Mouse (Mus musculus) frontal cortex, adult 2 months (tissue): ENCODE results near the gene Hdac11. TPM values are rescaled to one million over a fixed set of nuclear protein-coding genes. Genes with fewer than 3 reads are reported as not detected.

ENCODE experiments used
- DNase-seq, 2 experiments: peaks; one replicate each; pipeline ENCODE4 v3.0.0; 2022; ENCODE audit warnings: low spot score in 1 of 2; ENCODE audit errors: extremely low spot score in 1 of 2
- polyA plus RNA-seq: library from polyadenylated mRNA; depleted of rRNA; stranded (reverse); fragments of >200 nt; gene quantifications from 2 replicates; pipeline ENCODE4 v1.2.3, GENCODE M21; 2012

The Hdac11 gene
- polyA plus RNA-seq, 1 experiment, result 189 TPM

DNA sequence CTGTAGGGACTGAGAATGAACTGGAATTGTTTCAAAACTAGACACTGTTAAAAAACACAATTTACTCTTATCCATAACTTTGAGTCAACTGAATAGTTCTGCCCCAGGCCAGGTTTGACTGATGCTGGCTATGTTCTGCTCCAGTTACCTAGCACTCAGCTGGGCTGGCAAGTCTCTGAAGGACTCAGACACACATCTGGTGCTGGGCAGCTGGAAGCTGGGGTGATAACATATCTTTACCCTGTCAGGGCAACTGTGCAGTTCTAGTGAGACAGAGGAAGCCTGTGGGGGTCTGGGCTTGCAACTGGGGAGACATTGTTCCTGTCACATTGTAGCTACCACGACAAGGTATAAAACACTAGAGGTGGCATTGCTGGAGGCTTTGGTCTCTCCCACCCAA, 25.6 kb upstream of the Hdac11 start:
- no peak for DNase-seq

DNA sequence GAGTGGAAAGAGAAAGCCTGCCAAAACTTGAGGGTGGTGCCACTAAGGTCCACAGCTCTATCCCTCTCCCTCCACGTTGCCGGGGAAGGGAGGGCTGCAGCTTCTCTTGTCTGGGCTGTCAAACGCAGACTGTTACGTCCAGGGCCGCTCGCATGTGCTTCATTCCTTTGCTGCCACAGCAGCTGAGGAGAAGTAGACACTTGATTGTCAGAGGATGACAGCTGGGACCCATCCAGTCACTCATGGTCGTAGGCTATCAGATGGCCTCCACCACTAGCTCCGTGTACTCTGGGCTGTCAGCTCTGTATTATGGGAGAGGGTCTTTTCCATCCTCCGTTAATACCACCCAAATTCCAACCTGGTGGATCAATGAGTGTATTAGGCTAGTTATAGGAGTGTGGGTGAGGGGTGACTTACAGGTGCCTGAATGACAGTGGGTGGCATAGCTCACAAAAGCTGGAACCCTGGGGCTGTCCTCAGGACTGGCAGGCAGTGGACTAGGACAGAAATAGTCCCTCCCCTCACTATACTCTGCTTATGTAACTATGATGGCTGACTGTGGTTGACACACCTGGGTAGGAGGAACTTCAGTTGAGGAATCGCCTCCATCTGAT, 19.0 kb upstream of the Hdac11 start:
- DNase-seq, result no peak

DNA sequence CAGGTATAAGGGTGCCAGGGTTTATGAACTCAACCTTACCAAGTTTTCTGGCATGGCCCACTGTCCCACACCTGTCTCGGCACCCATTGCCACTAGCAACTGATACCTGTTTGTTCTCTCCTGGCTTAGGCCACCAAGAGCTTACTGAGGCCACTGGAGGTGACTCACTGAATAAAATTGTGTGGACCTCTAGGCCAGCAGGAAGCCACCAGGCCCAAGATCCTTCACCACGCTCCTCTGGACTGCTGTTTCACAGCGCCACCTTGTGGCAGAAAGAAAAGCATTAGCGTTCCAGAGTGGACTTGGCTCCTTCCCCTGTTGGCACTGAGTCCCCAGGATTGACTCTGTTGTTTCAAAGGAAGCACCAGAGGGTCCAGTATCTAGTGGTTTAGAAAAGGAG, 16.6 kb upstream of the Hdac11 start:
- peak in 1 of 2 experiments; percentile 89 for DNase-seq

DNA sequence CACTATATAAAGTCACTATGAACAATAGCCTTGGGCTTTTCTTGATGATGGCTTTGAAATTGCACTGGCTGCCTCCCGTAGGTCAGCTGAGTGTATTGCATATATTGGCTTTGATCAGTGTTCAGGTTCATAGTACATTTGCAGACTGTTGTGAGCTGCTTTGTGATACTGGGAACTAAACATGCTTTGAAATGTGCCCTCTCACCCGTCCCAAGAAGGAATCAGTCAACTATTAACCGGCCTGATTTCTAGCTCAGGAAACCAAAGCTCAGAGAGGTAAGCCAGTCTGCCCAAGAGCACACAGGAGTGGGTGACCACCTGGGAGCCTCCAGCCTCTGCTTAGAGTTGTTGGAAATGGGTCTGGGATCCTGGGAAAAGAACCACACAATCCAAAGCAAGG, 11.4 kb upstream of the Hdac11 start:
- no peak for DNase-seq

DNA sequence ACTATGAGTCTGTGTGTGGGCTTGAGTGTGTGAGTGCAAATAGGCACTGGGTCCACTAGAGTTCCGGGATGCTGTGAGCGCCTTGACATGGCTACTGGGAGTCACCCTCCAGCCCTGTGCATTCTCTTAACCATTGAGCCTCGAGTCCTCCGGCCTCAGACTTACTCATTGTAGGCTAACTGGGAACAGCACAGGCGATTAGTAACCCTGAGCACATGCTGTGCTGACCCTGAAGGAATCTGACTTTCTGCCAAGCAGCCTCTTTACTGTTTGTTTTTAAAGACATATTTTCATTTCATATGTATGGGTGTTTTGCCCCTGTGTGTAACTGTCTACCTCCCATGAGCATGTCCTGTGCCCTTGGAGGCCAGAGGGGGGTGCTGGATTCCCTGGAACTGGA, 10.9 kb upstream of the Hdac11 start:
- no peak for DNase-seq

DNA sequence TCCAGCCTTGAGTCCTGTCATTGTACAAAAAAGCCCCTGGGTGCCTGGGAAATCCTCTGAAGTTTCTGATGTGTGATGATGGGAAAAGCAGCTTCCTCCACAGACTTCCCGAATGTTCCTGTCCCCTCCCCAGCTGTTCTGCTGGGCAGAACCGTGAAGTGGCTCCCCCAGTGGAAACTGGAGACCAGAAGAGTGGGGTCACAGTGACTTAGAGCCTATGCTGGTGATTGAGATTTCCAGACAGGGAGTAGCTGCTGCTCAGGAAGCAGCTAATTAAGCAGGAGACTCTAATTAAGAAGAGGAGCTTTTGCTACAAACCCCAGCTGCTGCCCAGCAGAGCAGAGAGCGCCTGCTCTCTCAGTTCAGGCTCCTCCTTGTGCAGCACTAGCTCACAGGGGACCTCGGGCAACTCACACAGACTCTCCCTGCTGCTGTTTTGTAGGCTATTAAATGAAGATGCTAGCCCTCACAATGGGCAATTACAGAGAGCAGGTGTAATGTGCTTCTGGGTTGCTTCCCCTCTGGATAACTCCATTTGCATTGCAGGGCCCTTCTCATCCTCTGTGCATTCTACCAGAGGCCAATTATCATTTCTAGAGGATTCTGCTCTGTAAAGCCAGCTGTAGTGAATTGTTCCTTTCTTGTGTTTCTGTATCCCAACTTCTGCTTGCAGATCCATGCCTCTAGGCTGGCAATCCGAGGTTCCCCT, 9.9 kb upstream of the Hdac11 start:
- no peak for DNase-seq

DNA sequence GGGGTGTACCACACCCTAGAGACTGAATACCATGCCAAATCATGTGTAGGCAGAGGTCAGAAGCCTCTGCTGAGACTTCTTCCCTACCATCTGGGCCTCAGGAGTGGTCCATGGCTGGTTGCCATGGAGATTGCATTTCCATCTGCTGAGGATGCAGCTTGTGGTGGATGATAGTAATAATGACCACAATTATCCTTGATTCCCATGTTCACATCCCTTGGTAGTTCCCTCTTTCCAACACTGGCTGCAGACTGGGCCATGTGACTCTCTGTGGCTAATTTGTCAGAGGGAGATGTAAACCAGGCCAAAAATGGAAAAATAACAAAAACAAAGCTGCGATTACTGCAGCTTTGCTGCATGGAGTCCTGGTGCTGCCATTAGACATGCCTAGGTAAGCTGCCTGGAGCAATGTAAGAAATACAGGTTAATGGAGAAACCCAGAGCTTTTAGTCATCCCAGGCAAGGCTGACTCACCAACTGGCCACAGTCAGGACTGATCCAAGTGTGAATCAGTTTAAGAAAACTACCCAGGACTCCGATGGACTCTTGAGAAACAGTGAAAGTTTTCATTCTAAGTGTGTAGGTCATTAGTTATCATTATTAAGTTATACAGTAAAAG, 9.2 kb upstream of the Hdac11 start:
- DNase-seq, result no peak

DNA sequence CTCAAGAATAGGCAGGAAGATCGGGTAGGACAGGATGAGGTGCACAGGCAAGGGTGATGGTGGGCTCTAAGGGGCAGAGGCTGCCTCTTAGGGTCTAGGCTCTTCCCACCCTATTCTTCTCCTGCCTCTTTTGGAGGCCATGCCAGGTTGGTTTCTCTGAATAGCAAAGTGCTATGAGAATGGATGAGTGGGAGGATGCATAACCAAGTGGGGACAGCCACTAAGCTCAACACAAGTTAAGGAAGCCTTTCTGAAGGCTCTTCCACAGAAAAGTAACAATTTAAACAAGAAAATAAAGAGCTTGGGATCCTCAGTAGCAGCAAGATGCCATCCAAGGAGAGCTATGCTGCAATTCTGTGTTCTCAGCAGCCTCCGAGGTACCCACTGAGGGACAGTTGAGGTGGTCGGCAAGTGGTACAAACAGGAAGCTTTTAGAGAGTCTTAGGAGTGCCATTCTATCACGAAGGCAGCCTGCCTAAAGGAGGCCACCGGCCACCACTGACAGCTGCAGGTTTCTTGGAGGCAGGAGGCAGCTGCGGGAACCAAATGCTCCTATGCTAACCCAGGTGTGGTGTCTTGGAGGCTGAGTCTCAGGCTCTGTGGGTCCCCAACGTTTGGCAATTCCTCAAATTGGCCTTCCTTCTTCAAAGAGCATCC, 3.4 kb upstream of the Hdac11 start:
- DNase-seq, result no peak

DNA sequence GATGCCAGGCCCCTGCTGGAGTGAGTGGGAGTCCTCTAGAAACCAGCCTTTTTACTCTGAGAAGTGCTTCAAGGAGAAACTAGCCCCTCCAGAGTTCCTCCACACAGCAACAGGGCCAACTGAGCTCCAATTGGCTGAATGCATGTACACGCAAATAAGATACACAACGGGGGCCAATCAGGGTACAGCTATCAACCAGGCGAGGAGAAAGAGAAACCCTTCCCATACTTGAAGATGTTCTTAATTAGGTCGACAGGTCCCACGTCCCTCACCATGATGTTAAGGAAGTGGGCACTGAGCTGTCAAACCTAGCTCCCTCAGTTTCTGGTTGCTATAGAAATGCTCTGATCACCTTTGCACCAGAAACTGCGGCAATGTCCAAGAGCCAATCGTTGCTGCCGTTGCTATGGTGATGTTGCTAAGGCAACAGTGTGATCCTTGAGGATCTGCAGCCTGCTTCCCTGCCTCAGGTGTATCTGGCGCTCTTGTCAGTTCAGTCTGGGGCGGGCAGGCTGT, 2.9 kb upstream of the Hdac11 start:
- DNase-seq, result peak; percentile 76 to 78

DNA sequence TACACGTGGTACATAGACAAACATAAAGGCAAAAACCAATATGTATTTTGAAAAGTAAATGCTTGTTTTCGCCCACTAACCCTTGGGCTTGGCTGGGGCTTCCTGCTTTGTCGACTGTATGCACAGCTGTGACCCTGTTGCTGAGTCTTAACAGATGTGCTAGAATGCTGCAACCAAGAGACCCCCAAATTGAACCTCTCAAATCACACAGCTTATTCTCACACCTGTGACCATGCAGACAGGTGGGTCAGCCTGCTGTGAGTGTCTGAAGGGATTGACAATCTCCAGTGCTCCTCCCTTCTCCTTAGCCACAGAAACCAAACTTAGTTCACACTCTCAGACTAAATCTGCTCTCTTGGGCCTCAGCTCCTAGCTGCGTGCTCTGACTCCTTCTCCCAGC, 1.8 kb upstream of the Hdac11 start:
- no peak for DNase-seq

DNA sequence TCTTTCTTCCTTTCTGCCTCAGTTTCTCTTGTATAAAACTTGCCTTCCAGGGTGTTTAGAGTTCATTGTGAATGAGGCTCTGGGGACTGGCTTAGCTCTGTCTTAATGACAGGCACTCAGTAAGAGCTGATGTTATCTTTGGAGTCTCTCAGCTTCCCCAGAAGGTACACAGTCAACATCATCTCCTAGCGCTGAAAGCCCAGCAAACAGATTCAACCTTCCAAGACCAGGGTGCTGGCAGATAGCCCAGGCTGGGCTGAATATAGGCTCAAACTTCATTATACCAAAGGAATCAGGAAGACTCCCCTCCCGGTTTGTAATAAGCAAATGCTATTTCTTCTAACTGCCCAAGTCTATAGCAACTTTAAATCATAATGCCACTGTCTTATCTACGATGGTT, 1.2 kb upstream of the Hdac11 start:
- no peak for DNase-seq

DNA sequence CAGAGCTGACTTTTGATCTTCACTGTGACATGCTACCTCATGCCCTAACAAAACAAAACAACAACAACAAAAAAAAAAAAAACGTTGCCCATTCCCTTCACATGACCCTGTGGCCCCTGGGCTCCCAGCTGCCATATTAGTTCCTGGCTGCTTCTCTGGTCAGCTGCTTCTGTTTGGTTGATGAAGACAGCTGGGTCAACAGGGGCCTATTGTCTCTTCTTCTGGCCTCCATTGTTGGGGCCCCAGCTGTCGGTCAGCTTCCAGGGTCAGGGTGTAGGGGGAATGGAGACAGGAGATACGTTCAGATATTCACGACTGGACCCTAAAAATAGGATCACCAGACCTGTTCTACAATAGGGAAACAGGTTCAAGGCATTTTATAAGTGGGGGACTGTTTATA, 403 bp upstream of the Hdac11 start:
- DNase-seq, result no peak

DNA sequence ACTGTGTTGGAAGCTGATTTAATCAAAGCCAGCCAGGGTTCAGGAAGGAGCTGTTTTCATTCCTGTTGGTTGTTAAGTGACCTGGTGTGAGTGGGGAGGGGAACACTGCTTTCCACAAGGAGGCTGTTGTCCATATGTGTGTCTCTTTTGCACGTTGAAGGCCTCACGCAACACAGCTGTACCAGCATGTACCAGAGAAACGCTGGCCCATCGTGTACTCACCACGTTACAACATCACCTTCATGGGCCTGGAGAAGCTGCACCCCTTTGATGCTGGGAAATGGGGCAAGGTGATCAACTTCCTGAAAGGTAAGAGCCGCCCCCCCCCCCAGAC, 739 bp downstream of the Hdac11 start:
- DNase-seq, result no peak

DNA sequence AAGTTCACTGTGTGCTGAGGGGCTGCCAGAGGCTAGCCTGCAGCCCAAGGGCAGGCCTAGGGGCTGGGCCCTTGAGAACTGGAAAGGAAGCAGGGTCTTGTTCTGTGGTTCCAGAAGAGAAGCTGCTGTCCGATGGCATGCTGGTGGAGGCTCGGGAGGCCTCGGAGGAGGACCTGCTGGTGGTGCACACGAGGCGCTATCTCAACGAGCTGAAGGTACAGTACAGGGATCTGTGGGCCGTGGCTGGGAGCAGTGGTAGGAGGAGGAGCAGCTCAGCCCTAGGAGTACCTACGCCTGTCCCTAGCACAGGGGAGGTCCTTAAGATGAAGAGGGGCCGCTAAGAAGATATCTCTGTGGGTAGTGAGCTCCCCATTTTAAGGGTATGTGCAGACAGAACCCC, 2.6 kb downstream of the Hdac11 start:
- no peak for DNase-seq

DNA sequence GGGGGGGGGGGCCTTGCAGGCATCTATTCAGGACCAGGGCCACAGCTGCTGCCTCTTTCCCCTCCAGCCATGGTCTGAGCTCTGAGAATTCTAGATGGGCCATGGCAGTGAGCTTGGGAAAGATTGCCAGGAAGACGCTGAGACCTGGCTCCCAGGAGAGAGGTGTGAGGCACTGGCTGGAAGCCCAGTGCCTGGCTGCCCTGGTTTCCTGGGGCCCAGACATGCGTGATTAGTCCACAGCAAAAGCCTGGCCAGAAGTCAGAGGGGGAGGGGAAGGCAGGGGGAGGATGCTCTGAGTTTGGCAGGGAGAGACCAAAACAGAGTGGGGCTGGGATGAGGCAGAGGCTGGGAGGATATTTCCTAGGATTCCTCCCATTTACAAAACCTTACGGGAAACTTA, 3.9 kb downstream of the Hdac11 start:
- peak in 1 of 2 experiments; percentile 59 for DNase-seq

DNA sequence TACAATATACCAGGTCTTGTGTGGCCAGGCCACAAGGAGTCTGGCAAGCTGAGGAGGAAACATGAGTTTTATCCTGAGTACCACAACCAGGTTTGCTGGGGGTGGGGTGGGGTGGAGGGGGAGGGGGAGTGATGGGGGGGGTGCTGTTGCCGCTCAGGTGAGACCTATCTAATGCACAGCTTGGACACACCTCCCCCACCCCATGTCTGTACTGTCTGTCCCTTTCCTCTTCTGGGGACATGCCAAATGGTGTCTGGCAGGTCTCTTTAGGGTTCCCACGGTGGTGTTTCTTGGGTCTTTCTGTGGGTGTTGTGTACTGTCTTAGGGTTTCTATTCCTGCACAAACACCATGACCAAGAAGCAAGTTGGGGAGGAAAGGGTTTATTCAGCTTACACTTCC, 4.5 kb downstream of the Hdac11 start:
- no peak for DNase-seq

DNA sequence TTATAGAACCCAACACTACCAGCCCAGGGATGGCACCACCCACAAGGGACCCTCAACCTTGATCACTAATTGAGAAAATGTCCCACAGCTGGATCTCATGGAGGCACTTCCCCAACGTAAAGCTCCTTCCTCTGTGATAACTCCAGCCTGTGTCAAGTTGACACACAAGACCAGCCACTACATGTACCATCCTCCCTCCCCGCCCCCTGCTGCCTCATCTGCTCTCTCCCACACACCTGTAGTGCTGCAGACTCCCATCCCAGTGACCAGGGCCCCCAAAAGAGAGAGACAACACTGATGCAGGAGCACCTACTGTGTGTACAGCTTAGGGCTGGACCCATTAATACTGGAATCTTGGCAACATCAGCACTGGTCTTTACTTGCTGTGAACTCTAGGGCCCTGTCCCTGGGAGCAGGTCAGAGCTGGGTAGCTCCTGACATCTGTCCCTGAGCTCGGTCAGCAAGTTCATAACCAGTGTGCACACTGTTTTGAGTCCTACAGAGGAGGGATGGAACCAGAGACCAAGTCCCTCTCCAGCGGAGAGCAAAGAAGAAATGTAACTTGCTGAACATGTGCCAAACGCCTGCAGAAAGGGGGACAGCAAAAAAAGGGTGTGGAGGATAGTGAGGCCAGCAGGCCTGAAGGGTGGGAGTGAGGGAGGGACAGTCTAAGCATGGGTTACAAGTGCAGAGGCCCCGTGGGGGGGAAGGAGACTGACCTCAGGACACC, 5.2 kb downstream of the Hdac11 start:
- no peak for DNase-seq

DNA sequence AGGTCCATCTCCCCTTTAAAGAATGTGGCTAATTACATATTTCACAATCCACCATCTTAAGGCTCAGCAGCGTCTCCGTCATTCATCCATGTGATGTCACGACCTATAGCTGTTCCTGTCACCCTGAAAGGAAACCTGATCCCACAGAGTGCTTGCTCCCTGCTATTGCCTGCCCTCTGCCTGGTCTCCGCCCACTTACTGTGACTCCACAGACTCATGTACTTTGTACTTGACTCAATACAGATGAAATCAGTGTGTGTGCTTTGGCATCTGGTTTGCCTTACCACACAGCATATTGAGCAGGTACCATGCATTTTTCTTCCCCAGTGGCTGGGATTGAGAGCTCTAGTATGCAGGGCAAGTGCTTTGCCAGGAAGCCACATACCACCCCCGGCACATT, 5.8 kb downstream of the Hdac11 start:
- DNase-seq, result no peak

DNA sequence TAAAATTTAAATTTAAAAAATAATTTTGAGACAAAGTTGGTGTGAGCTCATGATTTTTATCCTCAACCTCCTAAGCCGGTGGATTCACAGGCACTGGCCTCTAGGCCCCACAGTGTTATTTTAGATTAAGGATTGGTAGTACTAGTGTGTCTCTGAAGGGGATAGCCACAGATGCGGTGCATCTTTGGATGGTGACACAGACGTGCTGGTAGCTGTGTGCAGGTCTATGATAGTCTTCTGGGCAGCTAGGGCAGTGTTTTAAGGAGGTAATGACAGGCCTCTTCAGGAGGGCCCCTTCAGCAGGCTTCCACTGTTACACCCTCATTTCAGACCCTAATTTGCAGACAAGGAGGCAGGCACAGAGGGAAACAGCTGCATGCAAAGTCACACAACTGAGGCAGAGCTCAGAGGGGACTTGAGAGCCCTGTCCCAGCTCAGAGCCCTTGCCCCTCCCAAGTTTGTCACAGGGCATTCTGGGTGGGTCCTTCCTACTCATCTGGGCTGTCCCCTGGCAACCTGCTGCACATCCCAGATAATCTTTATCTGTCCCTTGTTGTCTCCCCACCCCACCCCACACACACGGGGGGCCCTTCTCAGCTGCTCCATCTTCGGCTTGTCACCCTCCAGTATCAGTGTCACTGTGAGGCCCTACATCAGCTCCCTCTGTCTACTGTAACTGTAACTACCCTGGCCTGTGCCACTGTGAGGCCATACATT, 6.9 kb downstream of the Hdac11 start:
- DNase-seq, result no peak

DNA sequence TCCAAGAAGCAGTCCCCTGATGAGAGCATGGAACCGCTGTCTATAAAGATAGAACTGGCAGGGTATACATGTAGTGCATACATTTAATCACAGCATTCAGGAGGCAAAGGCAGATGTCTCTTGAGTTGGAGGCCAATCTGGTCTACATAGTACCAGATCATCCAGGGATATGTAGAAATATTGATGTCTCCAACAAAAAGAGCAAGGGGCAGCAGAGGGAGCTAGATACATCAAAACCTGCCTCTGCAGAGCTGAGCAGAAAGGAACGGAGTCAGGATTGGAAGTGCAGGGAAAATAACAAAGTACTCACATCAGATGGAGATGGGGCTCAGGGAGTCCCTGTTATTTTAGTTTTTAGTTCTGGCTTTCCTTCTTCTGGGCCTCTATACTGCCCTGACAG, 8.1 kb downstream of the Hdac11 start:
- no peak for DNase-seq
